Mouse (Mus musculus): ENCODE measurements around the gene Pmepa1. TPM values are rescaled to one million over a fixed set of nuclear protein-coding genes. Genes with fewer than 3 reads are reported as not detected.
A peak's percentile ranks its signal among the peaks of the same experiment; 100 is the strongest.

Gene Pmepa1
- polyA plus RNA-seq, 1 experiment from 2014 or later: 2.6 TPM

- ATAC-seq (ENCODE audit: insufficient number of reproducible peaks, low FRiP score, low TSS enrichment, low read depth): no peak
- Histone ChIP-seq H3K36me3 (ENCODE audit: control insufficient read depth, insufficient read depth, low read length) (no peaks in the 10 kb centered on the region), H3K27me3 (ENCODE audit: control insufficient read depth, insufficient read depth, low read length) (no peaks in the 10 kb centered on the region), H3K9ac (ENCODE audit: low read length) (no peak overlapping the region), H3K4me2 (ENCODE audit: low read depth, severe bottlenecking) (no peak overlapping the region), H3K9me3 (ENCODE audit: control insufficient read depth, low read length) (no peaks in the 10 kb centered on the region), H3K4me1 (ENCODE audit: control insufficient read depth, insufficient read depth, low read length) (no peaks in the 10 kb centered on the region), H3K4me3 (ENCODE audit: low read depth, low read length) (no peak overlapping the region), H3K27ac (replicated peaks; ENCODE audit: low read depth, low read length) (no peak overlapping the region)
- DNase-seq (ENCODE audit: low spot score): no peak
- 81% methylated on average over 6 of the region's 6 CpGs for WGBS
These were observed 8.4 kb upstream of the Pmepa1 start for GRCm38 (mm10) chr2:173284771-173285170.

DNA sequence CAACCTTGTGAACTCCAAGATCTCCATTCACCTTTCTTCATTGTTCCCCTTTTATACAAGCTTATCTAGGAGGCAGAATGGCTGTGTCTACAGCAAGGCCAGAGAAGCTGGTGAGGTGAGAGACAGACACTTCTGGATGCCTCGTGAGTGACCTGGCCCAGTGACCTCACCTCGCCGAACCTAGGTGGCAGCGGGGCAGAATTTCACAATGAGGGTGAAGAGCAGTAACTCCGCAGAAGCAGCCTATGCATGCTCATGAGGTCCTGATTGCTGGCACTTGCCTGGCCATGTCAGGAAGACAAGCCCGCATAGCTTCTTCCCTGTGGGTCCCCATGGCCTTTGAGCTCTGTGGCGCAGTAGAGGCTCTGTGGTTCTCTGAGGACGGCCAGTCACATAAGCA lies 5.9 kb upstream of the Pmepa1 start:
- H3K9ac ChIP-seq (ENCODE audit: low read length): no peak overlapping the region
- no peaks in the 10 kb centered on the region for H3K36me3 ChIP-seq (ENCODE audit: control insufficient read depth, insufficient read depth, low read length)
- no peaks in the 10 kb centered on the region for H3K4me1 ChIP-seq (ENCODE audit: control insufficient read depth, insufficient read depth, low read length)
- H3K9me3 ChIP-seq (ENCODE audit: control insufficient read depth, low read length): no peaks in the 10 kb centered on the region
- no peak for DNase-seq (ENCODE audit: low spot score)
- no peak overlapping the region for H3K27ac ChIP-seq (replicated peaks; ENCODE audit: low read depth, low read length)
- no peak overlapping the region for H3K4me2 ChIP-seq (ENCODE audit: low read depth, severe bottlenecking)
- 89% methylated on average over 8 of the region's 8 CpGs for WGBS
- H3K4me3 ChIP-seq (ENCODE audit: low read depth, low read length): no peak overlapping the region
- H3K27me3 ChIP-seq (ENCODE audit: control insufficient read depth, insufficient read depth, low read length): no peaks in the 10 kb centered on the region
- no peak for ATAC-seq (ENCODE audit: insufficient number of reproducible peaks, low FRiP score, low TSS enrichment, low read depth)

DNA sequence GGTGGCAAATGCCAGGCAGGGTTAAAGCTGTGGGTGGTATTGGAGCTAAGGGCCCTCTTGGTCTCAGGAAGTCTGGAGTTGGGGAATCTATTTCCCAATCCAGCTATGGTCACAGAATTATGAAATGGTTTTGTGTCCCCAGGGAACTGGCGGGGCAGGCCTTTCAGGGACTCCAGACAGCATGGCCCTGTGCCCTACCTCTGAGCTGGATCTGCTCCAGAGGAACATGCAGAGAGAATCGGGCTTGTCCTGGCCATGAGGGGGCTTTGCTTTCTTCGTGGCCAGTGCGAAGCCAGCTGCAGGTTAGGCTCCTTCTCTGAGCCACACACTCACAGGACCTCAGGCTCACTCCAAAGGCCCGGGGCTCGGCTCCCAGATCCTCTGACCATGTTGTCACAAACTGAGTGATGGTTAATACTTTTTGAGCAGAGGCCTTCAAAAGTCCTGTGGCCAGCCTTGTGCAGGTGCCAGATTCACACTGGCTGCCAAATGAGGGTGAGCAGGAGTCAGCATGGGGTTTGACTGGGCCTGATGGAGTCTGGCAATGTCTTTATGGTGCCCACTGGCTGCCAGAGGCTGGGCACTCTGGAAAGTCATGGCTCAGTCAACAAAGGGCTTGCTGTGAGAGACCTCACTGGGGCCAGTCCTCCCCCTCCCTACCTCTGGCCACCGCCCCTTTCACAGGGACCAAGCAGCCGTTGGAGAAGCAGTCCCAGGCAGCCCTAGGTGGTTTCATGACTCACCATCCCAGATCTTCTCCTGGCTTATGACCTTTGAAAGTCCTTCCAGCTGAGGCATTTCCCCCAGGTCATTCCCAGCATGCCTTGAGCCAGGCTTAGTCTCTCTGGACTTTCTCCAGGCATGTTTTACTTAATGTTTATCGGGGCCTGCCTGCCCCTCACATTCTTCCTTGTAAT lies 4.9 kb upstream of the Pmepa1 start:
- H3K27me3 ChIP-seq (ENCODE audit: control insufficient read depth, insufficient read depth, low read length): no peaks in the 10 kb centered on the region

DNA sequence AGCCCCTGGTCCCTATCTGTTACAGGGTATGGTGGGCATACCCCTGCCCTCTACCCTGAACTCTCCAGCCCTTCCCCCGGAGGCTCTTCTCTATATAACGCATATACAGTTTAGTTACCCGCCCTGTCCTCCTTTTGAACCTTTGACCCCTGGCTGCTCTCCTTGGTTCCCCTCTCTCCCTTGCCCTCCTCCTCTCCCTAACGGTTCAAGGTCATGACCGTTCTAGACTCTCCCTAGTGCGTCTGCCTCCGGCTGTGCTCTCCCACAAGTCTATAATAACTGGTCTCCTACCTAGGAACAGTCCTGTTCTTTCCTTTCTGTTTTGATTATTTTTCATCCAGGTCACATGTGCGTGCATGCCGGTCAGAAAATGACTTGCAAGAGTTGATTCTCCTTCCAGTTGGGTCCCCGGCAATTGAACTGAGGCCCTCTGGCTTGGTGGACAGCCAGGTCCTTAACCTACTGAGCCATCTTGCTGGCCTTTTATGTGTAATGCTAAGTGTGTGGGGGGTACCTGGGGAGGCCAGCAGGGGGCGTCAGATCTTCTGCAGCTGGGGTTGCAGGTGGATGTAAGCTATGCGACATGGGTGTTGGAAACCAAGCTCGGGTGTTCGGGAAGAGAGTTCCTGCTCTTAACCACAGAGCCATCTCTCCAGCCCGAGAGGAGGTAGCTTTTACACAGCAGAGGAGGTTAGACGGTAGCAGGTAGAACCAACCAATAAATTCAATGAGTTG lies 2.7 kb upstream of the Pmepa1 start:
- DNase-seq (ENCODE audit: low spot score): peak; percentile 51
- no peak overlapping the region for H3K27ac ChIP-seq (replicated peaks; ENCODE audit: low read depth, low read length)

More for the DNA sequence above, 4.9 kb upstream of the Pmepa1 start:
- Histone ChIP-seq H3K9me3 (ENCODE audit: control insufficient read depth, low read length) (no peaks in the 10 kb centered on the region), H3K4me2 (ENCODE audit: low read depth, severe bottlenecking) (no peak overlapping the region), H3K36me3 (ENCODE audit: control insufficient read depth, insufficient read depth, low read length) (no peaks in the 10 kb centered on the region), H3K9ac (ENCODE audit: low read length) (no peak overlapping the region), H3K4me1 (ENCODE audit: control insufficient read depth, insufficient read depth, low read length) (peaks cover 2% of the 10 kb centered on the region; the same call in 1 of the 2 replicates), H3K27ac (replicated peaks; ENCODE audit: low read depth, low read length) (no peak overlapping the region), H3K4me3 (ENCODE audit: low read depth, low read length) (no peak overlapping the region)
- no peak for ATAC-seq (ENCODE audit: insufficient number of reproducible peaks, low FRiP score, low TSS enrichment, low read depth)
- DNase-seq (ENCODE audit: low spot score): no peak
- 66% methylated on average over 9 of the region's 9 CpGs for WGBS

GRCm38 (mm10) chr2:173276859-173277258 lies 526 bp upstream of the Pmepa1 start:
- H3K27ac ChIP-seq (replicated peaks; ENCODE audit: low read depth, low read length): peak overlapping the region; percentile 47; the same call in 1 of the 2 replicates
- ATAC-seq (ENCODE audit: insufficient number of reproducible peaks, low FRiP score, low TSS enrichment, low read depth): peak; percentile 46
- H3K9me3 ChIP-seq (ENCODE audit: control insufficient read depth, low read length): no peaks in the 10 kb centered on the region
- no peaks in the 10 kb centered on the region for H3K36me3 ChIP-seq (ENCODE audit: control insufficient read depth, insufficient read depth, low read length)
- H3K4me2 ChIP-seq (ENCODE audit: low read depth, severe bottlenecking): peak overlapping the region; percentile 79
- WGBS: 4% methylated on average over 12 of the region's 12 CpGs
- H3K9ac ChIP-seq (ENCODE audit: low read length): peak overlapping the region; percentile 99
- peak overlapping the region; percentile 83 for H3K4me3 ChIP-seq (ENCODE audit: low read depth, low read length)
- DNase-seq (ENCODE audit: low spot score): no peak
- 0 out of 2 replicates have a peak, but pooled peaks cover 5% of the 10 kb centered on the region for H3K27me3 ChIP-seq (ENCODE audit: control insufficient read depth, insufficient read depth, low read length)
- H3K4me1 ChIP-seq (ENCODE audit: control insufficient read depth, insufficient read depth, low read length): peaks cover 24% of the 10 kb centered on the region

More for the DNA sequence above, 2.7 kb upstream of the Pmepa1 start:
- Histone ChIP-seq H3K4me1 (ENCODE audit: control insufficient read depth, insufficient read depth, low read length) (peaks cover 12% of the 10 kb centered on the region), H3K27me3 (ENCODE audit: control insufficient read depth, insufficient read depth, low read length) (0 out of 2 replicates have a peak, but pooled peaks cover 3% of the 10 kb centered on the region), H3K36me3 (ENCODE audit: control insufficient read depth, insufficient read depth, low read length) (no peaks in the 10 kb centered on the region), H3K4me2 (ENCODE audit: low read depth, severe bottlenecking) (no peak overlapping the region), H3K9ac (ENCODE audit: low read length) (no peak overlapping the region), H3K4me3 (ENCODE audit: low read depth, low read length) (no peak overlapping the region), H3K9me3 (ENCODE audit: control insufficient read depth, low read length) (no peaks in the 10 kb centered on the region)
- ATAC-seq (ENCODE audit: insufficient number of reproducible peaks, low FRiP score, low TSS enrichment, low read depth): no peak
- WGBS: 73% methylated on average over 16 of the region's 16 CpGs

DNA sequence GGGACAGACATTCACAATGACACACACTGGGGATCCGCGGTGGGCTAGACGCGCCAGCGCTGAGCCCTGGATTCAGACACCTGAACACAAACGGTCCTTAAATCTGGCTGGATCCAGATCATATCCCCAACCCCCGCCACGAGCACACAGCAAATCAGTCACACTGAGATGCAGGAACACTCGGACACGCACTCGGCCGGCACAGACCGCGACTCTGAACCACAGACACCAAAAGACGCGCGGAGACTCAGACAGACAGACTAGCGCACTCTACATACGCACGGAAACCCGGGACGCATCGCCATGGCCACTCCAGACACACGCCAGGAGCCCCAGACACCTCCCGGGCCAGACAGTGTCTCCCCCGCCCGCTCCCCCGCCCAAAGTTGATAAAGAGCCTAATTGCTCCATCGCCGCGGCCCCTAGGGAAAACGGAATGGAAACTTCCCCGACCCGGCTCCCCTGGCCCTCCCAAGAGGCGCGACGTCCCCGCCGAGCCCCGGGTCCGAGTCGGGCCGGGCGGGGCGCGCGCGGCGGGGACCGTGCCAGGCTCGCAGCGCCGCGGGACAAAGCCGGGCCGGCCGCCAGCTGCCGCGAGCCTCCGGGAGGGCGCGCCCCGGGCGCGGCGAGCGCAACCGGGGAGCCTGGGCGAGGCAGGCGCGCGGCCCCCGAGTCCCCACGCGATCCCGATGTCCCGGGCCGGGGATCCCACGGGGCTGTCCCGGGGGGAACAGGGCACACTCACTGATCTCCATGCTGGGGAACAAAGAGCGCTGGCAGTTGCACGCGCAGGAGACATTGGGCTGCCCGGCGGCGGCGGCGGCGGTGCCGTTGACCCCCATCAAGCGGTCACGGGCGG lies 761 bp downstream of the Pmepa1 start:
- Histone ChIP-seq H3K9ac (ENCODE audit: low read length) (peak overlapping the region; percentile 99), H3K36me3 (ENCODE audit: control insufficient read depth, insufficient read depth, low read length) (no peaks in the 10 kb centered on the region), H3K27me3 (ENCODE audit: control insufficient read depth, insufficient read depth, low read length) (0 out of 2 replicates have a peak, but pooled peaks cover 5% of the 10 kb centered on the region), H3K4me3 (ENCODE audit: low read depth, low read length) (peak overlapping the region; percentile 83), H3K27ac (replicated peaks; ENCODE audit: low read depth, low read length) (peak overlapping the region; percentile 83), H3K9me3 (ENCODE audit: control insufficient read depth, low read length) (no peaks in the 10 kb centered on the region), H3K4me1 (ENCODE audit: control insufficient read depth, insufficient read depth, low read length) (peaks cover 27% of the 10 kb centered on the region), H3K4me2 (ENCODE audit: low read depth, severe bottlenecking) (peak overlapping the region; percentile 79)
- DNase-seq (ENCODE audit: low spot score) (peak; percentile 69), ATAC-seq (ENCODE audit: insufficient number of reproducible peaks, low FRiP score, low TSS enrichment, low read depth) (no peak)
- whole genome bisulfite sequencing: 0% methylated on average over 81 of the region's 93 CpGs

GRCm38 (mm10) chr2:173274428-173275342 lies 1.6 kb downstream of the Pmepa1 start:
- ATAC-seq (ENCODE audit: insufficient number of reproducible peaks, low FRiP score, low TSS enrichment, low read depth) (no peak), DNase-seq (ENCODE audit: low spot score) (no peak)
- Histone ChIP-seq H3K27ac (replicated peaks; ENCODE audit: low read depth, low read length) (no peak overlapping the region), H3K9ac (ENCODE audit: low read length) (peak overlapping the region; percentile 99), H3K4me3 (ENCODE audit: low read depth, low read length) (peak overlapping the region; percentile 83), H3K9me3 (ENCODE audit: control insufficient read depth, low read length) (no peaks in the 10 kb centered on the region), H3K4me1 (ENCODE audit: control insufficient read depth, insufficient read depth, low read length) (peaks cover 31% of the 10 kb centered on the region), H3K27me3 (ENCODE audit: control insufficient read depth, insufficient read depth, low read length) (0 out of 2 replicates have a peak, but pooled peaks cover 5% of the 10 kb centered on the region), H3K36me3 (ENCODE audit: control insufficient read depth, insufficient read depth, low read length) (no peaks in the 10 kb centered on the region), H3K4me2 (ENCODE audit: low read depth, severe bottlenecking) (peak overlapping the region; percentile 79)
- WGBS: 13% methylated on average over 15 of the region's 15 CpGs

Measured in limb, embryonic 11.5 days (tissue).